Mouse (Mus musculus) MEL (cell line): Measurements from ENCODE around the gene Lmo2. TPM values are rescaled to one million over a fixed set of nuclear protein-coding genes. Genes with fewer than 3 reads are reported as not detected.
A peak's percentile ranks its signal among the peaks of the same experiment; 100 is the strongest.

Experiments used
- DNase-seq: peaks from one replicate; pipeline ENCODE4 v3.0.0; 2011; ENCODE audit warnings: low read depth, low spot score
- H3K27ac ChIP-seq: 2 replicates; pipeline ENCODE4 v1.5.1; 2012; ENCODE audit warnings: low read depth, mild to moderate bottlenecking, control low read depth, low read length, moderate library complexity; ENCODE audit not compliant: control insufficient read depth
- H3K27me3 ChIP-seq, 2 experiments: fragments of 150-350 bp in 1 of 2; sonication (generic) in 1 of 2; 2 replicates each; pipeline ENCODE4 v1.6.1; 2012; ENCODE audit warnings: low read length in 2 of 2, mild to moderate bottlenecking in 2 of 2, improper control_type of control experiment in 1 of 2, moderate library complexity in 1 of 2; ENCODE audit not compliant: insufficient read depth in 2 of 2, control insufficient read depth in 1 of 2
- H3K36me3 ChIP-seq, 2 experiments: 2 replicates each; pipeline ENCODE4 v1.6.1; 2012 to 2014; ENCODE audit warnings: low read length in 2 of 2, improper control_type of control experiment in 1 of 2, inconsistent platforms in 1 of 2, mild to moderate bottlenecking in 1 of 2; ENCODE audit not compliant: insufficient read depth in 2 of 2, control insufficient read depth in 1 of 2
- H3K4me1 ChIP-seq, 2 experiments: fragments of 150-350 bp in 1 of 2; sonication (generic) in 1 of 2; 2 replicates each; pipeline ENCODE4 v1.6.1; 2012; ENCODE audit warnings: low read length in 2 of 2, improper control_type of control experiment in 1 of 2, mild to moderate bottlenecking in 1 of 2; ENCODE audit not compliant: insufficient read depth in 2 of 2, control insufficient read depth in 1 of 2
- H3K4me3 ChIP-seq, 2 experiments: fragments of 150-350 bp in 1 of 2; sonication (generic) in 1 of 2; 2 replicates each; pipeline ENCODE4 v1.5.1; 2012; ENCODE audit warnings: low read depth in 2 of 2, low read length in 2 of 2, mild to moderate bottlenecking in 2 of 2, moderate library complexity in 2 of 2, control low read depth in 1 of 2, improper control_type of control experiment in 1 of 2; ENCODE audit not compliant: control insufficient read depth in 1 of 2, insufficient read depth in 1 of 2
- H3K79me2 ChIP-seq: 2 replicates; pipeline ENCODE4 v1.6.1; 2012; ENCODE audit warnings: mild to moderate bottlenecking, low read length, moderate library complexity; ENCODE audit not compliant: control insufficient read depth, poor library complexity, insufficient read depth
- H3K9ac ChIP-seq: 2 replicates; pipeline ENCODE4 v1.6.1; 2012; ENCODE audit warnings: low read depth, mild to moderate bottlenecking, control low read depth, low read length, moderate library complexity; ENCODE audit not compliant: control insufficient read depth, poor library complexity, severe bottlenecking
- H3K9me3 ChIP-seq: fragments of 150-350 bp; sonication (generic); replicated peaks from 2 replicates; pipeline ENCODE4 v1.6.1; 2012; ENCODE audit warnings: mild to moderate bottlenecking, low read length, improper control_type of control experiment, moderate library complexity; ENCODE audit not compliant: insufficient read depth
- CHD1 ChIP-seq: IDR thresholded peaks from 2 replicates; pipeline ENCODE4 v1.6.1; 2012; ENCODE audit warnings: low read depth, mild to moderate bottlenecking, inconsistent platforms, low read length, improper control_type of control experiment
- CTCF ChIP-seq, 3 experiments: IDR thresholded peaks in 2 of 3; conservative IDR thresholded peaks in 1 of 3; 2 replicates each; pipeline ENCODE4 v1.5.1; 2011 to 2012; ENCODE audit warnings: low read length in 3 of 3, low read depth in 2 of 3, mild to moderate bottlenecking in 2 of 3, improper control_type of control experiment in 1 of 3, inconsistent platforms in 1 of 3, mixed read lengths in 1 of 3, moderate library complexity in 1 of 3; ENCODE audit not compliant: control insufficient read depth in 1 of 3, insufficient read depth in 1 of 3, poor library complexity in 1 of 3, severe bottlenecking in 1 of 3
- ELF1 ChIP-seq: IDR thresholded peaks from 2 replicates; pipeline ENCODE4 v1.6.1; 2014; ENCODE audit warnings: low read depth, mild to moderate bottlenecking, inconsistent platforms, low read length, improper control_type of control experiment, moderate library complexity
- EP300 ChIP-seq, 2 experiments: IDR thresholded peaks; 2 replicates each; pipeline ENCODE4 v1.6.1; 2011; ENCODE audit warnings: improper control_type of control experiment in 2 of 2, low read length in 2 of 2, low read depth in 1 of 2, mild to moderate bottlenecking in 1 of 2
- ETS1 ChIP-seq: IDR thresholded peaks from 2 replicates; pipeline ENCODE4 v1.6.1; 2012; ENCODE audit warnings: low read depth, mild to moderate bottlenecking, inconsistent platforms, low read length, improper control_type of control experiment, moderate library complexity
- HCFC1 ChIP-seq: IDR thresholded peaks from 2 replicates; pipeline ENCODE4 v1.6.1; 2012; ENCODE audit warnings: low read depth, mild to moderate bottlenecking, inconsistent platforms, low read length, improper control_type of control experiment, moderate library complexity
- JUND ChIP-seq: IDR thresholded peaks from 2 replicates; pipeline ENCODE4 v1.6.1; 2011; ENCODE audit warnings: low read depth, mild to moderate bottlenecking, improper control_type of control experiment, low read length
- MAFK ChIP-seq: IDR thresholded peaks from 2 replicates; pipeline ENCODE4 v1.6.1; 2011; ENCODE audit warnings: low read depth, mild to moderate bottlenecking, low read length, improper control_type of control experiment, borderline replicate concordance
- MAX ChIP-seq: IDR thresholded peaks from 2 replicates; pipeline ENCODE4 v1.6.1; 2011; ENCODE audit warnings: low read length, improper control_type of control experiment
- MAZ ChIP-seq: IDR thresholded peaks from 2 replicates; pipeline ENCODE4 v1.6.1; 2012; ENCODE audit warnings: low read depth, mild to moderate bottlenecking, inconsistent platforms, low read length, improper control_type of control experiment
- MYB ChIP-seq: IDR thresholded peaks from 2 replicates; pipeline ENCODE4 v1.6.1; 2011; ENCODE audit warnings: mild to moderate bottlenecking, low read depth, low read length, improper control_type of control experiment
- MYC ChIP-seq: IDR thresholded peaks from 2 replicates; pipeline ENCODE4 v1.6.1; 2011; ENCODE audit warnings: low read depth, mild to moderate bottlenecking, low read length, improper control_type of control experiment, moderate library complexity
- NELFE ChIP-seq: IDR thresholded peaks from 2 replicates; pipeline ENCODE4 v1.6.1; 2011; ENCODE audit warnings: low read depth, low read length, improper control_type of control experiment
- NRF1 ChIP-seq: IDR thresholded peaks from 2 replicates; pipeline ENCODE4 v1.6.1; 2014; ENCODE audit warnings: low read depth, mild to moderate bottlenecking, inconsistent platforms, low read length, improper control_type of control experiment, moderate library complexity; ENCODE audit not compliant: poor library complexity, insufficient read depth, severe bottlenecking
- POLR2AphosphoS5 ChIP-seq: IDR thresholded peaks from 2 replicates; pipeline ENCODE4 v1.6.1; 2012; ENCODE audit warnings: low read depth, borderline replicate concordance, mild to moderate bottlenecking, inconsistent platforms, low read length, moderate library complexity, mixed read lengths
- RAD21 ChIP-seq: IDR thresholded peaks from 2 replicates; pipeline ENCODE4 v1.6.1; 2011; ENCODE audit warnings: mild to moderate bottlenecking, low read depth, low read length, improper control_type of control experiment
- TBP ChIP-seq: IDR thresholded peaks from 2 replicates; pipeline ENCODE4 v1.8.0; 2011; ENCODE audit warnings: low read depth, low read length, improper control_type of control experiment
- TCF12 ChIP-seq: IDR thresholded peaks from 2 replicates; pipeline ENCODE4 v1.6.1; 2014; ENCODE audit warnings: low read depth, mild to moderate bottlenecking, inconsistent platforms, low read length, improper control_type of control experiment, moderate library complexity
- UBTF ChIP-seq: IDR thresholded peaks from 2 replicates; pipeline ENCODE4 v1.6.1; 2012; ENCODE audit warnings: low read depth, mild to moderate bottlenecking, inconsistent platforms, low read length, improper control_type of control experiment, moderate library complexity, borderline replicate concordance; ENCODE audit not compliant: insufficient read depth
- USF1 ChIP-seq: IDR thresholded peaks from 2 replicates; pipeline ENCODE4 v1.6.1; 2014; ENCODE audit warnings: low read depth, mild to moderate bottlenecking, inconsistent platforms, low read length, improper control_type of control experiment, moderate library complexity
- polyA plus RNA-seq, 2 experiments: library from polyadenylated mRNA; stranded (reverse) in 1 of 2; unstranded in 1 of 2; fragments of >175 nt in 1 of 2; fragments of >200 nt in 1 of 2; gene quantifications; 2 replicates each; pipeline versions ENCODE4 v1.2.1 to v1.2.4; 2012; ENCODE audit warnings: low replicate concordance in 2 of 2, low read depth in 1 of 2; ENCODE audit not compliant: insufficient read length in 2 of 2, insufficient read depth in 1 of 2, missing spikeins in 1 of 2
- total RNA-seq: library from RNA; depleted of rRNA; stranded (reverse); fragments of 300-350 nt; gene quantifications from 2 replicates; pipeline ENCODE4 v1.2.3, GENCODE M21; 2012

The Lmo2 gene
- total and polyA plus RNA-seq, 3 experiments, result 96.2 to 278 (median 184) TPM

DNA sequence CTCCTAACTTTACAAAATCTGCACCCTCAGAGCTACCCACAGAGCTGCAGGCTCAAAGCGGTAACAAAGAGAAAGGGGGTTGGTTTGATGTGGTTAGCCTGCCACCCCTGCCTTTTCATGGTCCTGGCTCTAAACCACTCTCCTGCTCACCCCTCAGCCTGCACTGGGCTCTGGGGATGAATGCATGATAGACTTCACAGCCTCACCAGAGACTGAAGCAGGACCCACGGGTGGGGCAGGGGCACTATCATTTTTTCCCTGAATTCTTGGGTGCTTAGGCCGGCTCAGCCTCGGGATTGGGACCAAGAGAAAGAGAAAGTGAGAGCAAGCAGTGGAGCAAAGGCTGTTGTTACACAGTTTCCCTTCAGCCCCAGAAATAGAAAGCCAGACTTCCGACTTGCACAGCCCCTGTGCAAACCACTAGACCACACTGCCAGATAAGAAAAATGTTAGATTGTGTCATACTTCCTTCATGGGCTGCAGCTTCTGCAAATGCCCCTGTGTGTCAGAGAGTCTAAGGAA is 12.2 kb upstream of the Lmo2 start (continued):
- peak; percentile 71 for TF ChIP-seq TBP
- no peak for TF ChIP-seq POLR2AphosphoS5
- no peak for TF ChIP-seq CHD1
- TF ChIP-seq CTCF (IDR thresholded peaks at IDR 0.05 in 2 of 3, conservative IDR thresholded peaks at IDR 0.05 in 1 of 3; ENCODE audit: control insufficient read depth in 1 of 3, insufficient read depth in 1 of 3, low read depth in 2 of 3, low read length in 3 of 3, poor library complexity in 1 of 3, severe bottlenecking in 1 of 3), result no peak
- no peak for TF ChIP-seq JUND
- no peak; the same call in 1 of the 2 replicates for TF ChIP-seq MAZ
- peak; percentile 40; the same call in 1 of the 2 replicates for TF ChIP-seq TCF12
- TF ChIP-seq MYB, result no peak
- no peak for TF ChIP-seq RAD21
- TF ChIP-seq ELF1, result peak; percentile 71; the same call in 1 of the 2 replicates
- TF ChIP-seq MAX, result peak; percentile 30; the same call in 1 of the 2 replicates
- no peak for TF ChIP-seq USF1
- TF ChIP-seq MYC, result peak; percentile 42; the same call in 1 of the 2 replicates
- peak; percentile 48; the same call in 1 of the 2 replicates for TF ChIP-seq NELFE

DNA sequence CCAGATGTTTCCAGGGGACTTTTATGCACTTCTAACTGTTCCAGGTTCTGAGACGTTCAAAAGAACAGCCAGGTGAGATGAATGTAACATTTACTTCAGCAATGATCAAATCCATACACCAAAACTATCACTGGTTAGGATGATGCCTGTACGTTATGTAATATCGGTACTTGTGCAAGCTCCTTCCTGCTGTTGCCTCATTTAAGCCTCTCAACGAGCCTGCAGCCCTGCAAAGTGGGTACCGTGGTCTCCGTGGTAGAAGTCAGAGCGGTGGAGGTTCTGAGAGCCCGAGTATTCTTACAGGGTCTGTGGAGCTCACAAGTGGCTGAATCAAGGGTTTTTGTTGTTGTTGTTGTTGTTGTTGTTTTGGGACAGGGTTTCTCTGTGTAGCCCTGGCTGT is 10.9 kb upstream of the Lmo2 start:
- Histone ChIP-seq H3K9ac (no peak overlapping the region), H3K4me3 (no peak overlapping the region), H3K36me3 (peaks cover 0 to 19% of the 10 kb centered on the region in 2 experiments; a peak in 2 of 4 replicates), H3K27ac (no peak overlapping the region; the same call in 1 of the 2 replicates), H3K79me2 (no peaks in the 10 kb centered on the region; the same call in 1 of the 2 replicates), H3K4me1 (peaks cover 5 to 24% of the 10 kb centered on the region in 2 experiments), H3K27me3 (no peaks in the 10 kb centered on the region), H3K9me3 (no peaks in the 10 kb centered on the region)
- TF ChIP-seq EP300 (IDR thresholded peaks at IDR 0.05; ENCODE audit: low read depth in 1 of 2, low read length in 2 of 2) (no peak), HCFC1 (no peak), MAFK (no peak), ELF1 (no peak), CHD1 (no peak), NRF1 (no peak), UBTF (no peak), ETS1 (no peak)
- no peak for DNase-seq
